Mouse (Mus musculus) heart, adult 11 months (tissue): ENCODE results near the gene Mob4.

ENCODE experiments used
- DNase-seq: peaks from one replicate; pipeline ENCODE4 v3.0.0; 2022

Mob4 gene

GRCm38 (mm10) chr1:55186592-55187210, 55.7 kb downstream of the Mob4 start:
- DNase-seq: no peak

DNA sequence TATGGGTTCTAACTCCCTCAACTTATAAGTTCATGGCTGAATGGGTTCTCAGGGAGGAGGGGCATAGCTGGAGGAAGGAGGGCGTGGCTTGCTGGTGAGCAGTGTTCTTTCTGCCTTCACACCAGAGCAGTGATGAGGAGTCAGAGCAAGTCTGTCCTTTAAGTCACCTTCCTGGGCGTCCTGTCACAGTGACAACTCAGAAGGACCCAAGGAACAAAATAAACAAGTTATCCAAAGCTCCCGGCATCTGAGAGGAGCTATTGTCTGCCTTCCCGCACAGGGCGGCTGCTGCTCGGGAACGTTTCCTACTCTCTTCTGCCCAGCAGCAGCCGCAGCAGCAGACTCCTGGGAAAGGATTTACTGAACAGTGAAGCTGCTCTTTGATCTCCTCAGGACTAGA, 61.0 kb downstream of the Mob4 start:
- DNase-seq: peak; percentile 54

- peak; percentile 79 for DNase-seq
Observed at GRCm38 (mm10) chr1:55192824-55193223, 61.8 kb downstream of the Mob4 start.

DNA sequence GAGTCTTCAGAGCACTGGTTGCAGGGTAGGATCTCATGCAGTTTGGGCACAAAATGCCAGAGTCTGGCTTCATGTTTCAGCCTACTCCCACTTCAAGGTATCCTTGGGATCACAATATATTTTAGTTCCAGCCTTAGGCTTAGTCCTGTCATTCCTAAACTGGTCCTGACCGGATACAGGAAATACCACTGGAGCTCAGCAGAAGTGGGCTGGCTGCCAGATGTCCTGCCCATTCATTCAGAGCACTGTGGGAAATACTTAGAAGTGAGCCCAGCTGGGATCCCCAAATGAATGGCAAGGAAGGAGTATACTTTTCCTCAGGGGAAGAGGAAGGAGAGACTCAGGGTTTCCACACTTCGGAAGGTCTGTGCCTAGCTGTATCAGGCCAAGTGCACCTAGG, 62.3 kb downstream of the Mob4 start:
- DNase-seq: peak; percentile 96

GRCm38 (mm10) chr1:55194064-55194915, 63.3 kb downstream of the Mob4 start:
- DNase-seq: peak; percentile 78

DNA sequence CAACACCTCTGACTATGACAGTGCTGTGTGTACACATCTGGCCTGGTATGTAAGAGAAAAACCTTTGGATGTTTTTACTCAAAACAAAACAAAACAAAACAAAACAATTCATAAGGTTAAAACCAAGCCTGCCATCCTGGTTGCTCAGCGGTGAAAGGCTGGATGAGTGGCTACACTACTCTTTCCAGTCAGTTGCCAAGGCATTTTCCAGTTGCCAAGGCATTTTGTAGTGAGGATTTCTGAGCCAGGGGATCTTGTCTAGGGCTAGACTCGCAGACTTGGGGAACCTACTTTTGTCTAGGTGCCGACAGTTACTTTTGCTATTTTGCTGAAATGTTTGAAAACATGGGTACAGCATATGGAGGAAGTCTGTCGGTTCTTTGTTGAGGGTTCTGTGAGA, 64.0 kb downstream of the Mob4 start:
- no peak for DNase-seq

- DNase-seq: peak; percentile 85
Observed at GRCm38 (mm10) chr1:55196327-55197003, 65.4 kb downstream of the Mob4 start.

- no peak for DNase-seq
Observed at GRCm38 (mm10) chr1:55198719-55199118, 67.7 kb downstream of the Mob4 start.

DNA sequence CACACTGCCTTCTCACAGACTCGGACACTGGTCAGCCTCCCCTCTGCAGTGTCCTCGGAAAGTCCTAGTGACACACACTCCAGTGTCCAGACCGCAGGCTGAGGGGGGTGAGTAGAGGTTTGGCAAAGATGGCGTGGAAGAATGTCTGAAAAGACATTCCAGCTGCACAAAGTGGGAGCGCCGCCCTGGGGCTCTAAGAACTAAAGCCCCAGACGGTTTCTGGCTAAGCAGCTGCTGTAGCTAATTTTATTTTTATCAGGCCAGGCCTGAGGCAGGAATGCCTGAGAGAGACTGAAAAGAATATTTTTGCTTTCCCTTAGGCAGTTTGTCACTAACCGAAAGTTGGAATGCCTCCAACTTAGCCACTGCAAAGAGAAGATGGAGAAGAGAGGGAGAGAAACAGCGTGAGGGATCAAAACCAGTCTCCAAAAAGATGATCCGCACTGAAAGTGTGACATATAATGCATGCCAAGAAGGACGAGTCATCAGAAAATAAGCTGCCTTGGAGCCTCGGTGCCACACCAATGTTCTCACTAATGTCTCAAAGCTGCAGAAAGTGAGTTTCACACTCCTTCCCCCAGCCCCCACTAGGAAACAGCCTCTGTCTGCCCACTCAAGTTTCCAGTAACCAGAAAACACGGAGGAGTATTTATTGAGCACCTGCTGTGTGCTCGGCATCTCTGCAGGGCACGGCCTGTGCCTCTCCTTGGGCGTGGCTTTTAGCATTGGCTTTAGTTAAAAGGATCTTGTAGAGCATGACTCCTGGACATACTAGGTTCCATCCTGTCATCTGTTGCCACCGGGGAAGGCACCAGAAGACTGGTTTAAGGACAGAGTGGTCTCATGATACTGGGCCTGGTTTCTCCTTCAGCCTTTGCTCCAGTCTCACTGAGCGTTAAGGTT, 71.1 kb downstream of the Mob4 start:
- peak; percentile 97 for DNase-seq
